Mouse (Mus musculus): ENCODE results near the gene Dhx37. TPM values are rescaled to one million over a fixed set of nuclear protein-coding genes. Genes with fewer than 3 reads are reported as not detected.
"Not testable (repeated sequence)": the region's sequence is repeated elsewhere in the genome, so short reads cannot be mapped to it uniquely, and the experiment has no call there.

The Dhx37 gene
- polyA plus RNA-seq, 1 experiment from 2014 or later, result 16.4 TPM

GRCm38 (mm10) chr5:125392618-125392976 lies 41.3 kb downstream of the Dhx37 start:
- Histone ChIP-seq H3K4me3 (0 out of 2 replicates have a peak overlapping the region, but pooled peaks have one; percentile 28), H3K9ac (replicated peaks) (no peak overlapping the region), H3K4me1 (peaks cover 36% of the 10 kb centered on the region), H3K4me2 (replicated peaks) (0 out of 2 replicates have a peak overlapping the region, but pooled peaks have one; percentile 54), H3K27me3 (no peaks in the 10 kb centered on the region), H3K9me3 (no peaks in the 10 kb centered on the region), H3K36me3 (no peaks in the 10 kb centered on the region), H3K27ac (replicated peaks) (peak overlapping the region; percentile 100)
- WGBS, result 32% methylated on average over 1 of the region's 1 CpGs
- ATAC-seq (ENCODE audit: low FRiP score, low read depth), result peak; percentile 5; the same call in 1 of the 2 replicates

DNA sequence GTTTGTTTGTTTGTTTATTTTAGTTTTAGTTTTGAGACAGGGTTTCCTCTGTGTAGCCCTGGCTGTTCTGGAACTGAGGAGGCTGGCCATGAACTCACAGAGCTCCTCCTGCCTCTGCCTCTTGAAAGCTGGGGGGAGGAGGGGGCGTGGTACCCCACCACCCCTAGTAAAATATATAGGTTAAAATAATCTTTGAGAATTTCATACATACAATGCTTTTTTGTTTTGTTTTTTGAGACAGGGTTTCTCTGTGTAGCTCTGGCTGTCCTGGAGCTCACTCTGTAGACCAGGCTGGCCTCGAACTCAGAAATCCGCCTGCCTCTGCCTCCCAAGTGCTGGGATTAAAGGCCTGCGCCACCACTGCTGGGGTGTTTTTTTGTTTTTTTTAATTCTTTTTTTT lies 41.7 kb downstream of the Dhx37 start:
- H3K4me2 ChIP-seq (replicated peaks); H3K9ac ChIP-seq (replicated peaks); H3K36me3 ChIP-seq; H3K27me3 ChIP-seq; ATAC-seq (ENCODE audit: low FRiP score, low read depth); H3K4me3 ChIP-seq; H3K9me3 ChIP-seq: not testable (repeated sequence)
- 92% methylated on average over 4 of the region's 4 CpGs for WGBS
- Histone ChIP-seq H3K4me1 (peaks cover 36% of the 10 kb centered on the region), H3K27ac (replicated peaks) (peak overlapping the region; percentile 100)

DNA sequence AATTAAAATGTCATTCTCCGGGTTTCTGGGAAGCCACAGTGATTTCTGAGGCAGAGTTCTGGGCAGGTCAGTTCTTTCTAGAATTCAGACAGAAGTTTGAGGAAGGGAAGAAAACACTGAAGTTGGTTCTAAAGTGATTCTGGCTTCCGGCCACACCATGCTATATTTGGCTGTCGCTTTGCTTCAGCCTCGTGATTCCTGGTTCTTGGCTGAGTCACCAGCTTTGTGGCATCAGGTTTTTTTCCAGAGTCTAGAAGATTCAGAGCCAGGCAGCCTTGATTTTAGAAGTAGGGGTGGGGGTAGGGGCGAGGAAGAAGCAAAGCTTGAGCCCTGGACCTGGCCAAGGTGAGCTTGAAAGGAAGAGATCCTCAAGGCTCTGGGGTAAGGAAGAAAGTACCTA lies 42.3 kb downstream of the Dhx37 start:
- no peak overlapping the region for H3K4me3 ChIP-seq
- no peaks in the 10 kb centered on the region for H3K27me3 ChIP-seq
- peaks cover 36% of the 10 kb centered on the region for H3K4me1 ChIP-seq
- H3K27ac ChIP-seq (replicated peaks), result no peak overlapping the region
- no peak for ATAC-seq (ENCODE audit: low FRiP score, low read depth)
- H3K36me3 ChIP-seq, result no peaks in the 10 kb centered on the region
- H3K9me3 ChIP-seq, result no peaks in the 10 kb centered on the region
- WGBS, result 90% methylated on average over 5 of the region's 5 CpGs
- H3K4me2 ChIP-seq (replicated peaks), result no peak overlapping the region
- no peak overlapping the region for H3K9ac ChIP-seq (replicated peaks)

- H3K4me1 ChIP-seq, result peaks cover 36% of the 10 kb centered on the region
- no peak overlapping the region for H3K9ac ChIP-seq (replicated peaks)
- H3K4me3 ChIP-seq, result no peak overlapping the region
- peaks cover under 1% of the 10 kb centered on the region for H3K36me3 ChIP-seq
- WGBS, result 95% methylated on average over 3 of the region's 3 CpGs
- no peak for ATAC-seq (ENCODE audit: low FRiP score, low read depth)
- H3K9me3 ChIP-seq, result no peaks in the 10 kb centered on the region
- H3K4me2 ChIP-seq (replicated peaks), result no peak overlapping the region
- H3K27ac ChIP-seq (replicated peaks), result no peak overlapping the region
- H3K27me3 ChIP-seq, result no peaks in the 10 kb centered on the region
Observed at GRCm38 (mm10) chr5:125390906-125391477, 42.9 kb downstream of the Dhx37 start.

GRCm38 (mm10) chr5:125389579-125390441 lies 44.1 kb downstream of the Dhx37 start, which contains the start of gene Ubc:
Gene Ubc (minus strand): TSS chr5:125390202.
- ATAC-seq (ENCODE audit: low FRiP score, low read depth), result peak; percentile 57
- Histone ChIP-seq H3K27ac (replicated peaks) (peak within 1 kb of the TSS; percentile 98), H3K9me3 (no peaks in the 10 kb centered on the region), H3K4me3 (peak within 1 kb of the TSS; percentile 99), H3K4me1 (peaks cover 39% of the 10 kb centered on the region), H3K4me2 (replicated peaks) (peak within 1 kb of the TSS; percentile 98), H3K9ac (replicated peaks) (peak within 1 kb of the TSS; percentile 98), H3K36me3 (peaks cover 12% of the 10 kb centered on the region), H3K27me3 (no peaks in the 10 kb centered on the region)
- WGBS, result under 1% methylated on average over 68 of the region's 69 CpGs

DNA sequence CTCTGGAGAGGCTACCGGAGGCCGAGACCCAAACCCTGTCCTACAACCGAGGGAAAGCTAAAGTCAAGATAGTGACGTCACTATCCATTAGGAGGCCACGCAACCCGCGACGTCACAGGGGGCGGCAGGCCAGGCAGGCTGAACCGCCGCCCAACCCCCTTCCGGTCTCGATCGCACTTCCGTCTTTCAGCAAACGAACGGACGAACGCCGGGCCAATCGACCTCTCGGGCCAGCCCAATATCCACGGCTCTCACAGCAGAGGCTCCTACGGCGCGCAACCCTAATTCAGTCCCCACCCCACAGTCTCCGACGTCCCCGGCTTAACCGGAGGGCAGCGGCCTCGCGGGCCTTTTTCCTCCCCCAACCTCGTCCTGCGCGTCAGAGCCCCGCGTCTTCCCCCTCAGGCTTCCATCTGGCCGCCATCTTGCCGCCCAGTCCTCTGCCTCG lies 44.8 kb downstream of the Dhx37 start, which contains the start of gene Gm10382:
TSS of gene Gm10382 (plus strand) at position 192 of the 448 bp plus-strand sequence.
- WGBS, result under 1% methylated on average over 41 of the region's 41 CpGs
- peak within 1 kb of the TSS; percentile 98 for H3K27ac ChIP-seq (replicated peaks)
- peak within 1 kb of the TSS; percentile 99 for H3K4me3 ChIP-seq
- peak within 1 kb of the TSS; percentile 98 for H3K9ac ChIP-seq (replicated peaks)
- H3K27me3 ChIP-seq, result no peaks in the 10 kb centered on the region
- H3K4me2 ChIP-seq (replicated peaks), result peak within 1 kb of the TSS; percentile 98
- H3K4me1 ChIP-seq, result peaks cover 38% of the 10 kb centered on the region
- H3K9me3 ChIP-seq, result no peaks in the 10 kb centered on the region
- ATAC-seq (ENCODE audit: low FRiP score, low read depth), result peak; percentile 25
- H3K36me3 ChIP-seq, result peaks cover 17% of the 10 kb centered on the region

GRCm38 (mm10) chr5:125388358-125389092 lies 45.4 kb downstream of the Dhx37 start:
- no peaks in the 10 kb centered on the region for H3K27me3 ChIP-seq
- peak overlapping the region; percentile 99 for H3K4me3 ChIP-seq
- H3K4me2 ChIP-seq (replicated peaks), result peak overlapping the region; percentile 98
- peaks cover 32% of the 10 kb centered on the region for H3K4me1 ChIP-seq
- no peaks in the 10 kb centered on the region for H3K9me3 ChIP-seq
- no peak for ATAC-seq (ENCODE audit: low FRiP score, low read depth)
- H3K27ac ChIP-seq (replicated peaks), result no peak overlapping the region
- peak overlapping the region; percentile 98 for H3K9ac ChIP-seq (replicated peaks)
- H3K36me3 ChIP-seq, result peaks cover 17% of the 10 kb centered on the region
- 29% methylated on average over 13 of the region's 13 CpGs for WGBS

GRCm38 (mm10) chr5:125387295-125387694 lies 46.6 kb downstream of the Dhx37 start:
- not testable (repeated sequence) for H3K9me3 ChIP-seq; ATAC-seq (ENCODE audit: low FRiP score, low read depth); H3K4me3 ChIP-seq; H3K9ac ChIP-seq (replicated peaks); H3K4me2 ChIP-seq (replicated peaks); H3K27ac ChIP-seq (replicated peaks); H3K27me3 ChIP-seq
- peaks cover 24% of the 10 kb centered on the region for H3K4me1 ChIP-seq
- 92% methylated on average over 5 of the region's 6 CpGs for WGBS
- peaks cover 17% of the 10 kb centered on the region for H3K36me3 ChIP-seq

DNA sequence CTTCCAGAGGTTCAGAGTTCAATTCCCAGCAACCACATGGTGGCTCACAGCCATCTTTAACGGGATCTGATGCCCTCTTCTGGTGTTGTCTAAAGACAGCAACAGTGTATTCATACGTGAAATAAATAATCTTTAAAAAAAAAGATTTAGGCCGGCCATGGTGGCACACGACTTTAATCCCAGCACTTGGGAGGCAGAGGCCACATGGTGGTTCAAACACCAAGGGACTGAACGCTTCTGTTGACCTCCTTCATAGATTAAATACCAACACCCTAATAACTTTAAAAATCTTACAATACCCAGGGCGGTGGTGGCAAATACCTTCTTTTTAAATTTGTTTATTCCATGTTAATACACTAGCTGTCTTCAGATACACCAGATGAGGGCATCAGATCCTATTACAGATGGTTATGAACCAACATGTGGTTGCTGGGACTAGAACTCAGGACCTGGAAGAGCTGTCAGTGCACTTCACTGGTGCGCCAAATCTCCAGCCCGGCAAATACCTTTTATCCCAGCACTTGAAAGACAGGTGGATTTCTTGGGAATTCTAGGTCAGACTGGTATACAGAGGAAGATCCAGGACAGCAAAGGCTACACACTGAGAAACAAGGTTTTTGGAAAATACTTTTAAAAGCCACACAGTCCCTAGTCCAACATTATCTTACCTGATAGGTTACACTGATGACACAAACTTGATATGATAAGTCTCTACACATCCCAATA lies 48.5 kb downstream of the Dhx37 start:
- Histone ChIP-seq H3K9me3 (no peaks in the 10 kb centered on the region), H3K36me3 (peaks cover 17% of the 10 kb centered on the region), H3K4me2 (replicated peaks) (peak overlapping the region; percentile 11; the same call in 1 of the 2 replicates), H3K9ac (replicated peaks) (no peak overlapping the region), H3K27me3 (no peaks in the 10 kb centered on the region), H3K4me1 (peaks cover 22% of the 10 kb centered on the region), H3K27ac (replicated peaks) (no peak overlapping the region), H3K4me3 (0 out of 2 replicates have a peak overlapping the region, but pooled peaks have one; percentile 9)
- WGBS, result 76% methylated on average over 8 of the region's 8 CpGs
- ATAC-seq (ENCODE audit: low FRiP score, low read depth), result no peak

DNA sequence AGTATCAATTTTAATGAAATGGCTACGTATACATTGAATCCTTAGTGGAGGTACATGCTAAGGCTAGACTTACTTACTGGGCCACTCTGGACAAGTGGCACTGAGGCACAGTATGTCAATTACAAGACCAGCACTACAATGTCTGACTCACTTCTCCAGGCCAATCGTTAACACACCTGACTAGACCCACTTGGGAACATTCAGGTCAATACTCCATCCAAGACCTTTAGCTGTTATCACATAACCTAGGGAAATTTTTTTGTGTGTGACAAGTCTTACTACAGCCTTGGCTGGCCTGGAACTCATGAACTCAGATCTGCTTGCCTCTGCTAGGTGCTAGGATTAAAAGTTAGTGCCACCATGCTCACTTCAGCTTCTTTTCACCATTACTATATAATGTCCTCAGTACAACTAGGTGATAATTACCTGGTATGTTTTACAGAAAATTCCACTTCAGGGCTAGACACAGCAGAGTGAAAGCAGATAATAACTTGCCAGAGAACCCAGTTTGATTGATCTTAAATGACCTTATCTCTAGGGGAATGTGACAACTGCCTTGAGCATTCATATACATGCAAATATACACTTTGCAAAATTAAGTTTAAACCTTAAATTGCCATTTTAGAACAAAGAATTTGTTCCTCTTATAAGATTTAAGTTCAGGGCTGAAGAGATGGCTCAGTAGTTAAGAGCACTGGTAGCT lies 49.3 kb downstream of the Dhx37 start:
- no peak overlapping the region for H3K27ac ChIP-seq (replicated peaks)
- H3K4me3 ChIP-seq, result no peak overlapping the region
- H3K36me3 ChIP-seq, result peaks cover 17% of the 10 kb centered on the region
- no peaks in the 10 kb centered on the region for H3K27me3 ChIP-seq
- peaks cover 21% of the 10 kb centered on the region for H3K4me1 ChIP-seq
- H3K4me2 ChIP-seq (replicated peaks), result no peak overlapping the region
- WGBS, result 83% methylated on average over 2 of the region's 2 CpGs
- no peaks in the 10 kb centered on the region for H3K9me3 ChIP-seq
- H3K9ac ChIP-seq (replicated peaks), result no peak overlapping the region
- no peak for ATAC-seq (ENCODE audit: low FRiP score, low read depth)
